Mouse (Mus musculus) embryo, embryonic 9.5 days (tissue): ENCODE data around the gene Lrrc45.
A peak's percentile ranks its signal among the peaks of the same experiment; 100 is the strongest.
"Not testable (repeated sequence)": the region's sequence is repeated elsewhere in the genome, so short reads cannot be mapped to it uniquely, and the experiment has no call there.

Experiments used
- DNase-seq: peaks from one replicate; pipeline ENCODE4 v3.0.0-alpha.2; 2017; ENCODE audit errors: extremely low spot score

Gene Lrrc45

DNA sequence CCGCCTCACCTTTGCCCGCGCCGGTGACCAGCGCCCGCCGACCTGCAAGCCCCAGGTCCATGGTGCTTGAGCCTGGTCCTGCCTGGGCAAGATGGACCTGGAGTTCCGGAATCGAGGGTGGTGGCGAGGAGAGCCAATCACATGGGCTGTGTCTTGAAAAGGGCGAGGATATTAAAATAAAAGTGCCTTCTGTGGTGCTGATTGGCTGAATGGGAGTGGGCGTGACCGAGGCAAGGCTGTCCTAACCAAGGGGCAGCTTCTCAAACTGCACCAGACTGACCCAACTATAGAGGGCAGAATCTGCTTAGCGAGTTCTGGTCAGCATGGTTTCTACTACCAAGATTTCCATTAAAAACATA, 13.4 kb downstream of the Lrrc45 start, which contains the start of gene Dcxr:
TSS of gene Dcxr (minus strand) at position 113 of the 359 bp plus-strand sequence.
- DNase-seq, result peak; percentile 89

DNA sequence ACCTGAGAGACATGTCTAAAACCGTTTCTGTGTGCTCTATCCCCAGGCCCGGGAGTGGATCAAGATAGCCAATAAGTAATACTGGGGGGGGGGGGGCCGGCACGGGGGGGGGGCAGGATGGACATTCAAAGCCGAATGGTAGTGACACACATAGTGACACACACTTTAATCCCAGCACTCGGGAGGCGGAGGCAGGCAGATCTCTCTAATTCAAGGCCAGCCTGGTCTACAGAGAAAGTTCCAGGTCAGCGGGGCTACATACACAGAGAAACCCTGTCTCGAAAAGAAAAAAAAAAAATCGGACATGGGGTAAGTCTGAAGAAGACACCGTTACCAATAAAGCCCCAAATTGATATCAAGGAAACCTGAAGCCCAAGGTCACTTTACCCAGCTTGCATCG, 13.8 kb downstream of the Lrrc45 start:
- DNase-seq, result no peak

DNA sequence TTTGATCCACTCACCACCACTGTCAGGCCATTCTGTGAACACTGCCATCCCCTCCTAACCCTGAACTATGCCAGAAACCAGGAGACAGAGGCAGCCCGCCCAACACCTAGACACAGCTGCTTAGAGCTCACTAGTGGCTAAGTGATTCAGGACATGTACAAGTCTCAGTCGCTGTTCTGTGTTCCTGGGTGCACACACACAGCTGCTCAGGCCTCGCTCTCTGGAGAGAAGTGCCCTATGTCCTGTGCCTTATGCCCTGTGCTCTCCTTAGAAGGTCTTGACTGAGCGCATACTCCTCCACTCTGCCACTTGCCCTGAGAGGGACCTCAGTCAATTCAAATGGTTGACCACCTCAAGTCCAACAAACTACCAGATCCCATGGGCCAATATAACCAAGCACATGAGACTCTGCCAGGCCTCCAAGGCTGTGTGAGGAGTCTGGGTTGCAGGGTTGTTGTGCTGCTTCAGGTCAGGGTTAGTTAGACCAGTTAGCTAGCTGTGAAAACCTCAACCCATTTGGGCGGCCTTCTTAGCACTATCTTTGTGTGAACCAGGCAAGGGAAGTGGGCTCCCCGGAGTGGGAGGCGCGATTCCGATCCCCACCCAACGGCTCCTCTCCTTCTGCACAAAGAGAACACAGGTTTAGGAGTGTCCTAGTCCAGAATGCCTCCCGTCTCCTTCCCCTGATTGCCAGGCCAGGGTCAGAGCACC, 15.0 kb downstream of the Lrrc45 start:
- no peak for DNase-seq

DNA sequence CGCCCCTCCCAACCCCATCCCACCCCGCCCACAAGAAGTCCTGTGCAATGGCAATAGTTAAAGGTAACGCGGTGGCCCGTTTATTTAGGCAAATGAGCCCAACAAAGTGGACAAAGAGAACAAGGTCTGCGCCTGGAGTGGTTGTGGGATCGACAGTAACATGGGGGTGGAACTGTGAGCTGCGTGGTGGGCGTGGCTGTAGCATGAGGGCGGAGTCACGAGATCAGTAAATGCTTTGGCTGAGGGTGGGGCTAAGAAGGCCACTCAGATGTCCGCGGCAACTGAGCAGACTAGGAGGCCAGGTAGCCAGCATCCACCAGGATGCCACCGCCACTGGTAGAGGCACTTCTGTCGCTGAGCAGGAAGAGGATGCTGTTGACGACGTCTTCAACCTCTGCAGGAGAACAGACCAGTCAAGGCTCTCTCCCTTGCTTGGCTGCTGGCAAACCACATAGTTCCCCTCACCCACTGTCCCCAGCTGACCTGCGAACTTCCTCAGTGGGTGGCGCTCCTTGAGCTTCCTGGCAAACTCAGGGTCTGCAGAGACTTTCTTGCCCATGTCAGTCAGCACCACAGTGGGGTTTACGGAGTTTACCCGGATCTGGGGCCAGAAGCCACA, 15.8 kb downstream of the Lrrc45 start:
- peak; percentile 65 for DNase-seq

- no peak for DNase-seq
Measured at GRCm38 (mm10) chr11:120730331-120730870, 16.7 kb downstream of the Lrrc45 start.

GRCm38 (mm10) chr11:120731395-120731794, 17.7 kb downstream of the Lrrc45 start:
- no peak for DNase-seq

GRCm38 (mm10) chr11:120731858-120732680, 18.3 kb downstream of the Lrrc45 start, which contains the start of gene Cbr2:
Gene Cbr2, minus strand, starts transcription at chr11:120732114.
- DNase-seq, result no peak

GRCm38 (mm10) chr11:120733521-120733920, 19.8 kb downstream of the Lrrc45 start:
- no peak for DNase-seq

GRCm38 (mm10) chr11:120736424-120736823, 22.7 kb downstream of the Lrrc45 start:
- no peak for DNase-seq

DNA sequence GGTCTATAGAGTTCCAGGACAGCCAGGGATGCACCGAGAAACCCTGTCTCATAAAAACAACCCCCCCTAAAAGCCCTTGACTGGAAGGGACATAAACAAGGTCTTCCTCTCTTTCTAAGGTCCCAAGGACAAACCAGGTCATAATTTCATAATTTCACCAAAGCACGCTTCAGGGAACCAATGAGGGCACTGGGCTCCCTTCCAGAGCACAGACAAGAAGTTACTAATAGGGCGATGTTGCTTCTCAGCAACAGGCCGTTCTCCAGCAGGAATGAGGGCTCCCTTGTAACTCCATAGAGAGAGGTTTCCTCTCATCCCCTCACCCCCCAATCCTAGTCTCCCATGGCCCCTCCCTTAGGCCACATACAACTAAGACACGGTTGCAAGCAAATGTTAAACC, 27.3 kb downstream of the Lrrc45 start:
- DNase-seq, result no peak

GRCm38 (mm10) chr11:120744121-120744701, 30.5 kb downstream of the Lrrc45 start:
- no peak for DNase-seq

DNA sequence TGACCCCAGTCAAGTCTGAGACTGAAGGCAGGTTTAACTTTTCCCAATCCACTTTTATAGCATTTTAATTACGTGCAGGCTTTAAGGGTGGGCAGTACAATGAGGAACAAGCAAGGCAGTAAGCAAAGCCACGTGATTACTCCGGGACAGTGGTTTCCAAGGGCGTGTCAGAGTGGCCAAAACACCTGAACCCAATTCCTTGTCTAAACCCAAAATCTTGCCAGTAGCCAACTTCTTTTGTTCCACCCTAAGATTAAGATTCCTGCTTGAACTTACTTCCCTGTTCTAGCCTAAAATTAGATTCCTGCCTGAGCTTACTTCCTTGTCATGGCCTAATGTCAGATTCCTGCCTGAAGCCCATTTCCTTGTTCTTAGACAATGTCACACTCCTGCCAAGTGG, 34.2 kb downstream of the Lrrc45 start:
- DNase-seq, result no peak

- no peak for DNase-seq
Measured at GRCm38 (mm10) chr11:120749430-120749829, 35.7 kb downstream of the Lrrc45 start.

- no peak for DNase-seq
Measured at GRCm38 (mm10) chr11:120751606-120752005, 37.9 kb downstream of the Lrrc45 start.

DNA sequence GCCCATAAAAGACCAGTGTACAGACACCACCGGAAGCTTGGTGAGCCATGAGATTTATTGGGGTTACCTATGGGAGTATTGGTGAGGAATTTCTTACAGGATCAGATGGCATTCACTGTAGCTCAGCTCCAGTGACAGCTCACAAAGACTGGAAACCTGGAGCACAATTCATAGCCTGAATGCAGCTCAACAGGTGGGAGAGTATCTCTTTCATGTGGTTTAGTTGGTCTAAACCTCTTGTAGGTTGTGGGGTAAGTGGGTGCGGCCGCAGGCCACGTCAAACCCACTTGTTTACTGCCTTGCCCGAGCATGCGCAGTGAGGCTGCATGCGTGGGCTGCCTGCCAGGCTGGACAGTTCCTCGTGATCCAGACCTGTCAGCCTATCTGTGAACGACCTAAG, 46.5 kb downstream of the Lrrc45 start:
- DNase-seq, result no peak

DNA sequence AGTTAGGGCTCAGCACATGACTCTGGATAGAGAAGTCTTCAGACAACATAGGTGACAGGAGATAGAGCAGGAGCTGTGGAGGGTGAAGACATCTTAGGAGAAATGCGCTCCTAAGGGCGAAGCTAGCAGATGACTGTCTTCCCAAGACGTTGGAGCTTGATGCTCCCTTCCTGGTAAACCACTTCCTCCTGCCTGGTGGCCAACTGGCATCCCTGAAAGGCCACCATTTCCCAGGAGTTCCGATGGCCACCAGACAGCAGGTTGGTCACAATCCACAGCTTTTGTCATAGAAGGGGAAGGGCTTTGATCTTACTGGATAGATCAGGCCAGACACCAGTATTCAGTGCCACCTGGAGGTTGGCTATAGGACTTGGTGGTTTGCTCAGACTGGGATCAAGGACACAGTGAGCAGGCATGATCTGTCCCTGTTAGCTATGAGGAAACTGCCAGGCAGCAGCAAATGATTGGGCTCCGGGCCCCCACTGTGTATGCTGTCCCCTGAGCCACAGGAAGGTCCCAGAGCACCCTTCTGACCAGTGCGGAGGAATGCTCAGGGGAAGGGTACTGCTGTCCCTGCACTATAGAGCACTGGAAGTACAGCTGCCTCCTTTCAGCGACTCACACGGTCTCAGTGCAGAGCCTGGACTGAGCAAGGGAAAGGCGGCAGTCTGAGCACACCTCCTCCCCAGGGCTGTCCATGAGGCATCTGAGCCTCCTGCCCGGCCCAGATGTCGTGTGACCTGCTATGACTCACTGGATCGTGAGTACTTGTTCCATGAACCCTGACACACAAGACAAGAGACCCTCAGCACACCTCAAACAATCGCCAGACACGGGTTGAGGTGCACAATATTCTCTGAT, 48.3 kb downstream of the Lrrc45 start:
- DNase-seq, result no peak

- not testable (repeated sequence) for DNase-seq
Measured at GRCm38 (mm10) chr11:120762672-120763041, 48.9 kb downstream of the Lrrc45 start, which contains the start of gene Hmga1b. Gene Hmga1b, plus strand, starts transcription at chr11:120762794.

DNA sequence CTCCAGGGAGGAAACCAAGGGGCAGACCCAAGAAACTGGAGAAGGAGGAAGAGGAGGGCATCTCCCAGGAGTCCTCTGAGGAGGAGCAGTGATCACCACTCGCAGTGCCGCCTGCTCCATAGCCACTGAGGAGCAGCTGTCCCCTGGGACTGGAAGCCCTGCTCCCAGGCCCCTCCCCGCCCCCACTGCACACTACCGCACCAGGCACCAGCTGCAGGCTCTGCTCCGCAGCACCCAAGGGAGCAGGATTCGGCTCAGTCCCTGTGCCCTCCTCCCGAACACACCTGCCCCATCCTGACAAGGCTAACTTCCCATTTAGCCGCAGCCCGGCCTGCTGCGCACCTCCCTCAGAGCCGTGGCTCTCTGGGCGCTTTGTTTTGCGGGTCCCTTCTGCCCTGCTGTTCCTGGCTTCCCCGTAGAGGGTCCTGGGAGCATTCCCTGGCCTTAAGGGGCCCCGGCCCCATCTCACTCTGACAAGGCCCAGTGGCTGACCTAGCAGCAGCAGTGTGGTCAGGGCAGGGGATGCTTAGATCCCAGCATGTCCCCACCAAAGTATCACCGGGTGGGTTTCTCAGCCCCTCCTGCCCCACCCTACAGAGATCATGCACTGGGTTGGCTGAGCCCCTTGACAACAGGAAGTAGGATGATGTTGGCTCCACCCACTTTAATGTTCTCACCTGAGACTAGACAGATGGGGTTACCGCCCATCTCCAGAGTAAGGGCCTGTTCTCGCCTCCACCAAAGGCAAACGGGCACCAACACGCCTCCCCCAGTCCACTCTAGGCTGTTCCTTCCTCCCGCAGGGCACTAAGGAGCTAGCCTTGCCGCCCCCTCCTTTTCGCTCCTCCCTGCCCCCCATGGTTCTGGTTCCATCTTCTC, 49.6 kb downstream of the Lrrc45 start:
- DNase-seq, result not testable (repeated sequence)

GRCm38 (mm10) chr11:120767023-120767422, 53.3 kb downstream of the Lrrc45 start:
- not testable (repeated sequence) for DNase-seq

DNA sequence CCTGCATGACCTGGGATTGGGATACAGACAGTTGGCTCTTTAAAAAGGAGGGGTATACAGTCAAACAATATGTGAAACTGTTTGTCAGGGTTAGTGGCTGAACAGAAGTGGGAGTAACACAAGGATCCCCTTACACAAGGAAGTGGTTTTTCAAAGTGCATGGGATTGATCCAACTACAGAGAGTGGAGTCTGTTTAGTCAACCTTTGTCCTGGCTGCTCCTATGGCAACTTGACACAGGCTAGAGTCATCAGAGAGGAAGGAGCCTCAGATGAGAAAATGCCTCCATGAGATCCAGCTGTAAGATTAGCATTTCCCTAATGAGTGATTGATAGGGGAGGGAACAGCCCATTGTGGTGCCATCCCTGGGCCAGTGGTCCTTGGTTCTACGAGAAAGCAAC, 54.5 kb downstream of the Lrrc45 start:
- DNase-seq, result no peak
